Mouse (Mus musculus): ENCODE results near the gene Fbxo45. TPM values are rescaled to one million over a fixed set of nuclear protein-coding genes. Genes with fewer than 3 reads are reported as not detected.

Fbxo45 gene
- polyA plus RNA-seq (2014; fragmentation: Nextera tagmentation; extraction: Ambion mirVana) = 19.0 and 20.3 TPM in 2 replicates

DNA sequence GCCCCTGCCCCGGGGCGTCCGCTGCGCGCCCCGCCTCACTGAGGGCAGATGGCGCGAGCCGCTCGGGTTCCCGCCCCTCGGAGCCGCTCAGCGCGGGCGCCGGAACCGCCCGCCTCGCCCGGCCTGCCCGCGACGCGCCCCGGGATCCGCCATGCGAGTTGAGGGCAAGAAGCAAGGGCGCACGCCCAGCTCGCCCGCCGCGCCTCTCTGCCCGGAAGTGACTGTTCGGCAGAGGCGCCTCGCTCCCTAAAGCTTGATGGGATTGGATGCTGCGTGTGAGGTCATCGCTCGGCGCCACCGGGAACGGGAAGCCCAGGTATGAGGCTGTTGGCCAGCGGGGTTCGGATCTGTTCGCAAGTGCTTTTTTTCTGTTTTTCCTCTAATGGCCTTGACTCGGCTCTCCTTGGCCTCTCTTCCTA lies at the start of gene Fbxo45, which contains the start of gene Wdr53:
TSS of gene Fbxo45 (minus strand) at position 207 of the 419 bp plus-strand sequence.
TSS of gene Wdr53 (plus strand) at position 276 of the 419 bp plus-strand sequence.
- DNase-seq (ENCODE audit: low spot score) (peak; percentile 94), ATAC-seq (ENCODE audit: low FRiP score) (peak; percentile 100)
- 1% methylated on average over 46 of the region's 48 CpGs for WGBS
- Histone ChIP-seq H3K4me2 (replicated peaks) (peak within 1 kb of the TSS; percentile 87), H3K27me3 (ENCODE audit: control insufficient read depth, insufficient read depth, low read length) (no peaks in the 10 kb centered on the region), H3K4me3 (replicated peaks; ENCODE audit: low read length) (peak within 1 kb of the TSS; percentile 91), H3K4me1 (replicated peaks; ENCODE audit: control insufficient read depth, insufficient read depth, low read length) (peaks cover 33% of the 10 kb centered on the region), H3K27ac (peak within 1 kb of the TSS; percentile 91), H3K36me3 (replicated peaks; ENCODE audit: control insufficient read depth, insufficient read depth) (no peaks in the 10 kb centered on the region), H3K9me3 (ENCODE audit: control insufficient read depth, low read length) (no peaks in the 10 kb centered on the region), H3K9ac (peak within 1 kb of the TSS; percentile 93)

DNA sequence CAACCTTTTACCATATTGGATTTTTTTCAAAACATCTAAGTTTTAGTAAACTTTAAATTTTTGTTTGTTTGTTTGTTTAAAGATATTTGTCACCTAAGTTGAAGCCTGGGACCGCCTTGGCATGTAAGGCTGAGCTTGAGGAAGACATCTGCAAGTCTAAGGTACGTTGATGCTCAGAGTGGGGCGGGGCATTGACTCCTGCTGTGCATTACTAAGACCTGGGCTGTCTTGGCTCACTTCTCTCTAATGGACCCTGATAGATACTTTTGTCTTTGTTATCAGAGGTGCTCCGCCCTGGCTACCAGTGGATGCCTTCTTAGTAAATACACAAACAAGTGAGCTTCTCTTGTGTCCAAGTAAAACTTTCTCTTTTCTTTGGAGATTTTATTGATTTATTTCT lies 44.9 kb upstream of the Fbxo45 start:
- Histone ChIP-seq H3K9me3 (ENCODE audit: control insufficient read depth, low read length) (no peaks in the 10 kb centered on the region), H3K4me1 (replicated peaks; ENCODE audit: control insufficient read depth, insufficient read depth, low read length) (no peaks in the 10 kb centered on the region), H3K4me3 (replicated peaks; ENCODE audit: low read length) (no peak overlapping the region), H3K27me3 (ENCODE audit: control insufficient read depth, insufficient read depth, low read length) (no peaks in the 10 kb centered on the region), H3K36me3 (replicated peaks; ENCODE audit: control insufficient read depth, insufficient read depth) (peaks cover 61% of the 10 kb centered on the region), H3K27ac (no peak overlapping the region), H3K9ac (no peak overlapping the region), H3K4me2 (replicated peaks) (no peak overlapping the region)
- no peak for ATAC-seq (ENCODE audit: low FRiP score)
- WGBS = 95% methylated on average over 4 of the region's 4 CpGs
- no peak for DNase-seq (ENCODE audit: low spot score)

DNA sequence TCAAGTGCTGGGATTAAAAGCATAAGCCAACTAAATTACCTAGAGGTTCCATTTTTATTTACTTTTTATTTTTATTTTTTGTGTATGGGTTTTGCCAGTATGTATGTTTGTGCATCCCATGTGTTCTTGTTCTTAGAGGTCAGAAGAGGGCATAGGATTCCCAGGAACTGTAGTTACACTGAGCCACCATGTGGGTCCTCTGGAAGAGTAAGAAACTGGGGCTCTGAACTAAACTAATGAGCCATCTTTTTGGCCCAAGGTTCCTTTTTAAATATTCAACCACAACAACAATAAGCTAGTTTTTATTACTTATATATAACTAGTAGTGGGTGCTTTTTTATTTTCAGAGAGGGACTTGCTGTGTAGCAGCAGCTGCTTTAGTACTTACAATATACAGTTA lies 35.6 kb upstream of the Fbxo45 start:
- no peak for ATAC-seq (ENCODE audit: low FRiP score)
- Histone ChIP-seq H3K4me1 (replicated peaks; ENCODE audit: control insufficient read depth, insufficient read depth, low read length) (peaks cover 25% of the 10 kb centered on the region), H3K4me2 (replicated peaks) (no peak overlapping the region), H3K36me3 (replicated peaks; ENCODE audit: control insufficient read depth, insufficient read depth) (peaks cover 52% of the 10 kb centered on the region), H3K4me3 (replicated peaks; ENCODE audit: low read length) (no peak overlapping the region), H3K27ac (no peak overlapping the region), H3K9ac (no peak overlapping the region), H3K27me3 (ENCODE audit: control insufficient read depth, insufficient read depth, low read length) (no peaks in the 10 kb centered on the region), H3K9me3 (ENCODE audit: control insufficient read depth, low read length) (no peaks in the 10 kb centered on the region)
- DNase-seq (ENCODE audit: low spot score) = no peak

DNA sequence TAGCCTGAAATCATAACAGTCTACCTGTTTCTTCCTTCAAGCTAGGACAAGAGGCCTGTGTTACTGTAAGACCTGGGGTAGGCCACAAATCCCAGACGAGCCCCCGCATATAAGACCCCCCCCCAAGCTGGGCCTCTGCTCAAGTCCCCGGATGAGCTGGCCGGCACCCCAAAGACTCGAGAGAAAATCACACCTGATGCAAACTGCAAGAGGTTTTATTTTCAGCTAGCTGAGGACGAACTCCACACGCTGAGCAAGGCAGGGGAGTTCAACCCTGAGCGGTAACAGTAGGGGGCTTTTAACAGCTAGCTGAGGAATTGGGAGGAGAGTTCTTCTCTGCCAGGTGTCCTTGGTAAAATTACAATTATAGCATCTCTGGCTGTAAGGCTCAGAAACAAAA lies 33.3 kb upstream of the Fbxo45 start:
- Histone ChIP-seq H3K27ac (no peak overlapping the region), H3K4me1 (replicated peaks; ENCODE audit: control insufficient read depth, insufficient read depth, low read length) (peaks cover 31% of the 10 kb centered on the region), H3K9ac (peak overlapping the region; percentile 39; the same call in 1 of the 2 replicates), H3K27me3 (ENCODE audit: control insufficient read depth, insufficient read depth, low read length) (no peaks in the 10 kb centered on the region), H3K9me3 (ENCODE audit: control insufficient read depth, low read length) (no peaks in the 10 kb centered on the region), H3K4me3 (replicated peaks; ENCODE audit: low read length) (peak overlapping the region; percentile 86), H3K36me3 (replicated peaks; ENCODE audit: control insufficient read depth, insufficient read depth) (peaks cover 28% of the 10 kb centered on the region), H3K4me2 (replicated peaks) (peak overlapping the region; percentile 60)
- 89% methylated on average over 8 of the region's 8 CpGs for WGBS
- no peak for ATAC-seq (ENCODE audit: low FRiP score)
- DNase-seq (ENCODE audit: low spot score) = no peak

DNA sequence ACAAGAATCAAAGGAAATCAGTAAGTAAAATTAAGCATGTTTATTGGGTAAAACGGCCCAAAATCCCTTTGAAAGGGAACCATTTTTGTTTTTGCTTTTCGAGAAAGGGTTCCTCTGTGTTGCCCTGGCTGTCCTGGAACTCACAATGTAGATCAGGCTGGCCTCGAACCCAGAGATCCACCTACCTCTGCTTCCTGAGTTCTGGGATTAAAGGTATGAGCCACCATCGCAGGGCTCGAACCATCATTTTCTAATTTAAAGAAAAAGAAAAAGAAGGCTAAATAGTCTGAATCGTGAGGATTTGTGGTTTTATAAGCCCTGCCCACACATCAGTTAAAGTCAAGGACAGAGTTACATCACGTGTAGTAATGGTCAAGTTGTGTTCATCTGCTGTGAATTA lies 31.4 kb upstream of the Fbxo45 start:
- H3K36me3 ChIP-seq (replicated peaks; ENCODE audit: control insufficient read depth, insufficient read depth) = peaks cover 10% of the 10 kb centered on the region
- WGBS = 62% methylated on average over 7 of the region's 7 CpGs
- peak overlapping the region; percentile 60 for H3K4me2 ChIP-seq (replicated peaks)
- H3K27me3 ChIP-seq (ENCODE audit: control insufficient read depth, insufficient read depth, low read length) = no peaks in the 10 kb centered on the region
- ATAC-seq (ENCODE audit: low FRiP score) (no peak), DNase-seq (ENCODE audit: low spot score) (peak; percentile 29)
- H3K27ac ChIP-seq = peak overlapping the region; percentile 94; the same call in 1 of the 2 replicates
- H3K4me3 ChIP-seq (replicated peaks; ENCODE audit: low read length) = peak overlapping the region; percentile 86
- no peaks in the 10 kb centered on the region for H3K9me3 ChIP-seq (ENCODE audit: control insufficient read depth, low read length)
- peak overlapping the region; percentile 87 for H3K9ac ChIP-seq
- H3K4me1 ChIP-seq (replicated peaks; ENCODE audit: control insufficient read depth, insufficient read depth, low read length) = peaks cover 31% of the 10 kb centered on the region

DNA sequence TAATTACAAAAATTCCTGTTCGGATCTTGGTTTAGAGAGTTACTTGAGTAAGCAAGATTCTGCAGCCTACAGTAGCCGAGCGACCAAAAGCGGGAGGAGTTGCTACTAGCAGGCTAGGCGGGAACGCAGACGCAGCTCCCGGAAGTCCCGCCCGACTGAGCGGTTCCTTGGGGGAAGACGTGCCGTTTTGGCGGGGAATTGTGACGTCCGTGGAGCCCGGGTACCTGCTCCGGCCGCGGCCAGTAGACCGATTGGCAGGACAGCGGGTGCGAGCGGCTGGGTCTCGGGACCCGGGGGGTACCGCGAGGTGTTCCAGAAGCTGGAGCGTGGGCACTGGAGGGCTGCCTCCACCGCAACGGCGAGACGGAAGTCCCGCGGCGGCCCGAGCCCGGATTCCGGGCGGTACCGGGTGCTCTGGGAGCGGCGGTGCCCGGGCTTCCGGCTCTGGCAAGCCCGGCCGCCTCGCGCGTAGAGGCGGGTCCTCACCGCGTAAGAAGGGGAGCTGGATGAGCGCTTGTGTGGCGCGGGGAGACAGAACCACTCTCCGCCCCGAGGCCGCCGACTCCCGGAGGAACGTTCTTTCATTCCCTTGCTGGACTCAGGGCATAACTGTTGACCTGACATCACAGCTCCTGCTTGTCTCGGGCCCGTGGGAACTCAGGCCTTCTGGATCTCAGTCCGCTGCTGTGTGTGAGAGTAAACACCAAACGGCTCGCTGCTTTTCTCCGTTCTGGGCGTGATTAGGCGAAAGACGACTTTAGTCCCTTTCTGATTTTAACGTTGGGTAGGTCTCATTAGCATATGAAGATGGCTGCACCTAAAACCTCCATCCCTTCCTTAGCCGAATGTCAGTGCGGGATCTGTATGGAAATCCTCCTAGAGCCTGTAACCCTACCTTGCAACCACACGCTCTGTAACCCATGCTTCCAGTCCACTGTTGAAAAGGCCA lies 30.6 kb upstream of the Fbxo45 start, which contains the start of gene Rnf168:
TSS of gene Rnf168 (plus strand) at position 152 of the 949 bp plus-strand sequence.
- under 1% methylated on average over 72 of the region's 75 CpGs for WGBS
- DNase-seq (ENCODE audit: low spot score) (peak; percentile 86), ATAC-seq (ENCODE audit: low FRiP score) (peak; percentile 95)
- peaks cover 2% of the 10 kb centered on the region; the same call in 1 of the 2 replicates for H3K36me3 ChIP-seq (replicated peaks; ENCODE audit: control insufficient read depth, insufficient read depth)
- no peaks in the 10 kb centered on the region for H3K27me3 ChIP-seq (ENCODE audit: control insufficient read depth, insufficient read depth, low read length)
- peaks cover 31% of the 10 kb centered on the region for H3K4me1 ChIP-seq (replicated peaks; ENCODE audit: control insufficient read depth, insufficient read depth, low read length)
- peak within 1 kb of the TSS; percentile 87 for H3K9ac ChIP-seq
- peak within 1 kb of the TSS; percentile 94 for H3K27ac ChIP-seq
- no peaks in the 10 kb centered on the region for H3K9me3 ChIP-seq (ENCODE audit: control insufficient read depth, low read length)
- H3K4me3 ChIP-seq (replicated peaks; ENCODE audit: low read length) = peak within 1 kb of the TSS; percentile 86
- H3K4me2 ChIP-seq (replicated peaks) = peak within 1 kb of the TSS; percentile 60

DNA sequence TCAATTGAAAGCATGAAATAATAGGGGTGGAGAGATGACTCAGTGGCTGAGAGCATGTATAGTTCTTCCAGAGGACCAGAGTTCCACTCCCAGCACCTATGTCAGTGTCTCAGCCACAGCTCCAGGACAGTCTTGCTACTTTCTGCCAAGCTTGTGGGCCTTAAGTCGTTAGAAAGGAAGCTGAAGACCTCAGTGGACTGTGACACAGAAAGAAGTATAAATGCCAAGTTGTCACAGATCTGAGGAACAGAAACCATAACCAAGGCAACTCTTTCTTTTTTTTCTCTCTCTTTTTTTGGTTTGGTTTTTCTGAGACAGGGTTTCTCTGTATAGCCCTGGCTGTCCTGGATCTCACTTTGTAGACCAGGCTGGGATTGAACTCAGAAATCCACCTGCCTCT lies 28.9 kb upstream of the Fbxo45 start:
- H3K36me3 ChIP-seq (replicated peaks; ENCODE audit: control insufficient read depth, insufficient read depth) = no peaks in the 10 kb centered on the region
- ATAC-seq (ENCODE audit: low FRiP score) (no peak), DNase-seq (ENCODE audit: low spot score) (no peak)
- peaks cover 25% of the 10 kb centered on the region for H3K4me1 ChIP-seq (replicated peaks; ENCODE audit: control insufficient read depth, insufficient read depth, low read length)
- no peak overlapping the region for H3K27ac ChIP-seq
- H3K4me3 ChIP-seq (replicated peaks; ENCODE audit: low read length) = no peak overlapping the region
- no peak overlapping the region for H3K9ac ChIP-seq
- no peaks in the 10 kb centered on the region for H3K9me3 ChIP-seq (ENCODE audit: control insufficient read depth, low read length)
- no peaks in the 10 kb centered on the region for H3K27me3 ChIP-seq (ENCODE audit: control insufficient read depth, insufficient read depth, low read length)
- 85% methylated on average over 1 of the region's 1 CpGs for WGBS
- H3K4me2 ChIP-seq (replicated peaks) = no peak overlapping the region

DNA sequence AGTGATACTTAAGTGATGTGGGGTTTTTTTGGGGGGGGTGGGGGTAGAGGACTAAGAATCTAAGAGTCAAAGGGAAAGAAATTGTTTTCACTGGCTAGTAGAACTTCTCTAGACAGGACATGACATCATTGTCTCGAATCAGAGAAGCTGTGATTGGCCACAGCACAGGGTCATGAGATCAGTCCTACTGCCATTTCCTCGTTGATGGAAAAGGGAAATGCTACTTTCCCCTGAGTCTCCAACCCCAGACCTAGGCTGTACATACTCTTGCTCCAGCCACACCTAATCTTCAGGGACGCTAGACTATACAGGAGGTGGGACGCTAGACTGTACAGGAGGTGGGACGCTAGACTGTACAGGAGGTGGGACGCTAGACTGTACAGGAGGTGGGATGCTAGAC lies 28.1 kb upstream of the Fbxo45 start:
- Histone ChIP-seq H3K27ac (no peak overlapping the region), H3K4me2 (replicated peaks) (no peak overlapping the region), H3K4me3 (replicated peaks; ENCODE audit: low read length) (no peak overlapping the region), H3K9ac (no peak overlapping the region), H3K36me3 (replicated peaks; ENCODE audit: control insufficient read depth, insufficient read depth) (no peaks in the 10 kb centered on the region), H3K27me3 (ENCODE audit: control insufficient read depth, insufficient read depth, low read length) (no peaks in the 10 kb centered on the region), H3K4me1 (replicated peaks; ENCODE audit: control insufficient read depth, insufficient read depth, low read length) (peaks cover 22% of the 10 kb centered on the region), H3K9me3 (ENCODE audit: control insufficient read depth, low read length) (no peaks in the 10 kb centered on the region)
- DNase-seq (ENCODE audit: low spot score) = no peak
- no peak for ATAC-seq (ENCODE audit: low FRiP score)
- WGBS = 89% methylated on average over 6 of the region's 6 CpGs

DNA sequence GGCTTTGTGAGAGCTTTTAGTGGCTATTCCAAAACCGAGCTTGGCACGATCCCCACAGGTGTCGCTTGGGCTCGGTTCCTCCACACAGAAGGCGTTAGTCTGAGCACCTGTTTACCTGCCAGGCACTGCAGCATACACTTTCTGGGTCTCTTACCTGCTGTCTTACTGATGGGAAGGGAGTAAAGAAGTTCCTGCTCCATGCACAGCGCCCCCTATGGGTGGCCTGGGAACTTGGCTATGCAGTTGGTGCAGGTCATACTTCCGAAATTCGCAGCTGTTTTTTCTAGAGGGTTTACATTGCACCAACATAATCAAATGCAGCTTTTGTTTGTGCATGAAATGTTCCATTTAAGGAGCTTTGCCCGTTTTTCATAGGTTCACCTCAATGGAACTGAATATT lies 26.4 kb upstream of the Fbxo45 start:
- H3K27ac ChIP-seq = no peak overlapping the region
- DNase-seq (ENCODE audit: low spot score) (no peak), ATAC-seq (ENCODE audit: low FRiP score) (no peak)
- H3K4me2 ChIP-seq (replicated peaks) = no peak overlapping the region
- peaks cover 6% of the 10 kb centered on the region for H3K4me1 ChIP-seq (replicated peaks; ENCODE audit: control insufficient read depth, insufficient read depth, low read length)
- H3K36me3 ChIP-seq (replicated peaks; ENCODE audit: control insufficient read depth, insufficient read depth) = no peaks in the 10 kb centered on the region
- WGBS = 50% methylated on average over 9 of the region's 9 CpGs
- H3K4me3 ChIP-seq (replicated peaks; ENCODE audit: low read length) = no peak overlapping the region
- H3K9ac ChIP-seq = no peak overlapping the region
- no peaks in the 10 kb centered on the region for H3K27me3 ChIP-seq (ENCODE audit: control insufficient read depth, insufficient read depth, low read length)
- H3K9me3 ChIP-seq (ENCODE audit: control insufficient read depth, low read length) = no peaks in the 10 kb centered on the region
